Mouse (Mus musculus): ENCODE results near the gene Fam83f. TPM values are rescaled to one million over a fixed set of nuclear protein-coding genes. Genes with fewer than 3 reads are reported as not detected.

The Fam83f gene
- polyA plus RNA-seq (2014; fragmentation: Nextera tagmentation; extraction: Ambion mirVana), result 0.38 and 0.60 TPM in 2 replicates

- Histone ChIP-seq H3K4me2 (ENCODE audit: low read depth, severe bottlenecking) (peak within 1 kb of the TSS; percentile 81), H3K9me3 (ENCODE audit: control insufficient read depth, low read length) (no peaks in the 10 kb centered on the region), H3K4me3 (ENCODE audit: low read depth, low read length) (peak within 1 kb of the TSS; percentile 34), H3K36me3 (ENCODE audit: control insufficient read depth, insufficient read depth, low read length) (no peaks in the 10 kb centered on the region), H3K4me1 (ENCODE audit: control insufficient read depth, insufficient read depth, low read length) (peaks cover 4% of the 10 kb centered on the region; the same call in 1 of the 2 replicates), H3K27me3 (ENCODE audit: control insufficient read depth, insufficient read depth, low read length) (peaks cover 34% of the 10 kb centered on the region), H3K27ac (replicated peaks; ENCODE audit: low read depth, low read length) (no peak within 1 kb of the TSS), H3K9ac (ENCODE audit: low read length) (peak within 1 kb of the TSS; percentile 43)
- ATAC-seq (ENCODE audit: insufficient number of reproducible peaks, low FRiP score, low TSS enrichment, low read depth) (no peak), DNase-seq (ENCODE audit: low spot score) (peak; percentile 53)
- 4% methylated on average over 80 of the region's 85 CpGs for WGBS
Observed at GRCm38 (mm10) chr15:80671295-80672252, at the start of gene Fam83f. Fam83f (plus strand) TSS chr15:80671847.

- Histone ChIP-seq H3K27ac (replicated peaks; ENCODE audit: low read depth, low read length) (no peak overlapping the region), H3K4me3 (ENCODE audit: low read depth, low read length) (no peak overlapping the region), H3K27me3 (ENCODE audit: control insufficient read depth, insufficient read depth, low read length) (no peaks in the 10 kb centered on the region), H3K36me3 (ENCODE audit: control insufficient read depth, insufficient read depth, low read length) (no peaks in the 10 kb centered on the region), H3K9ac (ENCODE audit: low read length) (no peak overlapping the region), H3K4me2 (ENCODE audit: low read depth, severe bottlenecking) (no peak overlapping the region), H3K4me1 (ENCODE audit: control insufficient read depth, insufficient read depth, low read length) (peaks cover 6% of the 10 kb centered on the region; the same call in 1 of the 2 replicates), H3K9me3 (ENCODE audit: control insufficient read depth, low read length) (no peaks in the 10 kb centered on the region)
- no peak for DNase-seq (ENCODE audit: low spot score)
- ATAC-seq (ENCODE audit: insufficient number of reproducible peaks, low FRiP score, low TSS enrichment, low read depth), result no peak
- WGBS, result 68% methylated on average over 8 of the region's 8 CpGs
Observed at GRCm38 (mm10) chr15:80623171-80623837, 48.3 kb upstream of the Fam83f start.

- 57% methylated on average over 6 of the region's 6 CpGs for WGBS
- H3K4me3 ChIP-seq (ENCODE audit: low read depth, low read length), result no peak overlapping the region
- H3K27ac ChIP-seq (replicated peaks; ENCODE audit: low read depth, low read length), result no peak overlapping the region
- no peaks in the 10 kb centered on the region for H3K9me3 ChIP-seq (ENCODE audit: control insufficient read depth, low read length)
- no peak overlapping the region for H3K9ac ChIP-seq (ENCODE audit: low read length)
- H3K4me1 ChIP-seq (ENCODE audit: control insufficient read depth, insufficient read depth, low read length), result 0 out of 2 replicates have a peak, but pooled peaks cover 3% of the 10 kb centered on the region
- H3K27me3 ChIP-seq (ENCODE audit: control insufficient read depth, insufficient read depth, low read length), result no peaks in the 10 kb centered on the region
- DNase-seq (ENCODE audit: low spot score) (no peak), ATAC-seq (ENCODE audit: insufficient number of reproducible peaks, low FRiP score, low TSS enrichment, low read depth) (no peak)
- H3K36me3 ChIP-seq (ENCODE audit: control insufficient read depth, insufficient read depth, low read length), result no peaks in the 10 kb centered on the region
- no peak overlapping the region for H3K4me2 ChIP-seq (ENCODE audit: low read depth, severe bottlenecking)
Observed at GRCm38 (mm10) chr15:80626472-80626871, 45.2 kb upstream of the Fam83f start.

- 85% methylated on average over 7 of the region's 7 CpGs for WGBS
- H3K9me3 ChIP-seq (ENCODE audit: control insufficient read depth, low read length), result no peaks in the 10 kb centered on the region
Observed at GRCm38 (mm10) chr15:80630147-80630546, 41.5 kb upstream of the Fam83f start.

GRCm38 (mm10) chr15:80630711-80631110 lies 40.9 kb upstream of the Fam83f start:
- no peak overlapping the region for H3K4me2 ChIP-seq (ENCODE audit: low read depth, severe bottlenecking)
- H3K4me3 ChIP-seq (ENCODE audit: low read depth, low read length), result no peak overlapping the region
- ATAC-seq (ENCODE audit: insufficient number of reproducible peaks, low FRiP score, low TSS enrichment, low read depth) (no peak), DNase-seq (ENCODE audit: low spot score) (no peak)
- no peaks in the 10 kb centered on the region for H3K27me3 ChIP-seq (ENCODE audit: control insufficient read depth, insufficient read depth, low read length)
- no peak overlapping the region for H3K9ac ChIP-seq (ENCODE audit: low read length)
- H3K36me3 ChIP-seq (ENCODE audit: control insufficient read depth, insufficient read depth, low read length), result no peaks in the 10 kb centered on the region
- no peak overlapping the region for H3K27ac ChIP-seq (replicated peaks; ENCODE audit: low read depth, low read length)
- no peaks in the 10 kb centered on the region for H3K9me3 ChIP-seq (ENCODE audit: control insufficient read depth, low read length)
- WGBS, result 50% methylated on average over 14 of the region's 14 CpGs
- H3K4me1 ChIP-seq (ENCODE audit: control insufficient read depth, insufficient read depth, low read length), result no peaks in the 10 kb centered on the region

More at GRCm38 (mm10) chr15:80630147-80630546, 41.5 kb upstream of the Fam83f start:
- no peak for ATAC-seq (ENCODE audit: insufficient number of reproducible peaks, low FRiP score, low TSS enrichment, low read depth)
- Histone ChIP-seq H3K4me2 (ENCODE audit: low read depth, severe bottlenecking) (no peak overlapping the region), H3K4me1 (ENCODE audit: control insufficient read depth, insufficient read depth, low read length) (no peaks in the 10 kb centered on the region), H3K36me3 (ENCODE audit: control insufficient read depth, insufficient read depth, low read length) (no peaks in the 10 kb centered on the region), H3K27me3 (ENCODE audit: control insufficient read depth, insufficient read depth, low read length) (no peaks in the 10 kb centered on the region), H3K27ac (replicated peaks; ENCODE audit: low read depth, low read length) (no peak overlapping the region), H3K4me3 (ENCODE audit: low read depth, low read length) (no peak overlapping the region), H3K9ac (ENCODE audit: low read length) (no peak overlapping the region)
- DNase-seq (ENCODE audit: low spot score), result no peak

- WGBS, result 84% methylated on average over 2 of the region's 2 CpGs
- Histone ChIP-seq H3K4me1 (ENCODE audit: control insufficient read depth, insufficient read depth, low read length) (no peaks in the 10 kb centered on the region), H3K9ac (ENCODE audit: low read length) (no peak overlapping the region), H3K4me3 (ENCODE audit: low read depth, low read length) (no peak overlapping the region), H3K27me3 (ENCODE audit: control insufficient read depth, insufficient read depth, low read length) (no peaks in the 10 kb centered on the region), H3K27ac (replicated peaks; ENCODE audit: low read depth, low read length) (no peak overlapping the region), H3K36me3 (ENCODE audit: control insufficient read depth, insufficient read depth, low read length) (no peaks in the 10 kb centered on the region), H3K4me2 (ENCODE audit: low read depth, severe bottlenecking) (no peak overlapping the region), H3K9me3 (ENCODE audit: control insufficient read depth, low read length) (no peaks in the 10 kb centered on the region)
- DNase-seq (ENCODE audit: low spot score), result no peak
- no peak for ATAC-seq (ENCODE audit: insufficient number of reproducible peaks, low FRiP score, low TSS enrichment, low read depth)
Observed at GRCm38 (mm10) chr15:80631311-80631710, 40.3 kb upstream of the Fam83f start.

GRCm38 (mm10) chr15:80632280-80632893 lies 39.3 kb upstream of the Fam83f start:
- no peak overlapping the region for H3K27ac ChIP-seq (replicated peaks; ENCODE audit: low read depth, low read length)
- no peak overlapping the region for H3K4me3 ChIP-seq (ENCODE audit: low read depth, low read length)
- 87% methylated on average over 13 of the region's 13 CpGs for WGBS
- DNase-seq (ENCODE audit: low spot score) (no peak), ATAC-seq (ENCODE audit: insufficient number of reproducible peaks, low FRiP score, low TSS enrichment, low read depth) (no peak)
- no peaks in the 10 kb centered on the region for H3K27me3 ChIP-seq (ENCODE audit: control insufficient read depth, insufficient read depth, low read length)
- H3K4me1 ChIP-seq (ENCODE audit: control insufficient read depth, insufficient read depth, low read length), result no peaks in the 10 kb centered on the region
- no peaks in the 10 kb centered on the region for H3K36me3 ChIP-seq (ENCODE audit: control insufficient read depth, insufficient read depth, low read length)
- no peak overlapping the region for H3K4me2 ChIP-seq (ENCODE audit: low read depth, severe bottlenecking)
- H3K9me3 ChIP-seq (ENCODE audit: control insufficient read depth, low read length), result no peaks in the 10 kb centered on the region
- no peak overlapping the region for H3K9ac ChIP-seq (ENCODE audit: low read length)
